Mouse (Mus musculus): ENCODE results near the gene Hemgn. TPM values are rescaled to one million over a fixed set of nuclear protein-coding genes. Genes with fewer than 3 reads are reported as not detected.

Gene Hemgn
- total RNA-seq (2021): not detected
- long read RNA-seq, experiment 1: 0 reads
- long read RNA-seq, experiment 2: 0 reads

GRCm38 (mm10) chr4:46413406-46413805, at the start of gene Hemgn:
Hemgn (minus strand) TSS chr4:46413506.
- intact Hi-C loops (cut with DNase I; ENCODE audit: low total_unique reads): no loop called here
- no peak for DNase-seq

DNA sequence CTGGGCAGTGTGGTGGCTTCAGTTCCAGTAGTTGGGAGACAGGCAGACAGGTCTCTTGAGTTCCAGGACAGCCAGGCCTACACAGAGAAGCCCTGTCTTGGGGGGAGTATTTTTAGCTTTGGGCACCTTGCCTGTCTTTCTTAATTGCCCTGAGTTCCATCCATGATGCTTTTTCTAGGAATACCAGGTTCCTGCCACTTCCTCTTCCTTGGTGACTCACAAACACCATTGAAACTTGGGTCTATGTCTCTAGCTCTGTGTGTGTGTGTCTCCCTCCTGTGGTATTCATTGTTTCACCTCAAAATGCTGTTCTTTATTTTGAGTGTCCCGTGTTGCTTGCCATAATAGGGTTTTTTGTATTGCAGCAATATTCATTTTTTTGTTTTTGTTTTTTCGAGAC, 45.1 kb upstream of the Hemgn start:
- no peak for DNase-seq
- intact Hi-C loops (cut with DNase I; ENCODE audit: low total_unique reads): no loop called here

DNA sequence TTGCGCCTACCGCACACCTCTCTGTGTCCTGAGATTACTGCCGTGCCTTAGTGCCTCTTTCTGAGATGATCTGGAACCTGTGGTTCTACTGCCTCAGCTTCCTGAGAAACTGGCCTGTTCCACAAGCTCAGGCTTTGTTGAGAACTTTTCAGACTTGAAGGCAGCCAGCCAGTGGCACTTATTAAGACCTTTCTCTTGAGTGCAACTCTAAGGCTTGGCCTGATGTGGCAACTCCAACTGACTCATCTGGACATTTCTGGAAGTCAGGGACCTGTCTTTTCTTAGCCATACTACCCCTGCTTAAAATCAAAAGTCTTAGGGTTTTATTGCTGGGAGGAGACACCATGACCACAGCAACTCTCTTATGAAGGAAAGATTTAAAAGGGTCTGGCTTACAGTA, 43.9 kb upstream of the Hemgn start:
- DNase-seq: no peak
- intact Hi-C loops (cut with DNase I; ENCODE audit: low total_unique reads): no loop called here

DNA sequence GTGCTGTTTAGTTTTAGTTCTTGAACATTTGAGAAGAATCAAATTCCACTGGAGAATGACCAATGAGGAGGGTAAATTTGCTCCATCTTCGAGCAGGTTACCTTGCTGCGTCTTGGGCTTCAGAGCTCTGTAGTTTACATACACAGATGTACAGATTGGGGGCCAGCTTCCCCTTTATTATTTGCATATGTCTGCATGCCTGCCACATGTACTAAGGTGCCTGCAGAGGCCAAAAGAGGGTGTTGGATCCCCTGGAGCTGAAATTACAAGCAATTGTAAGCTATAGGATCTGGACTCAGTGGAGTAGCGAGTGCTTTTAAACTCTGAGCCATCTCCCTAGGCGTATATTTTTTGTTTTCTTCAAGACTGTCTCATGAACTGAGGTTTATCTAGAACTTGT, 43.5 kb upstream of the Hemgn start:
- no peak for DNase-seq
- intact Hi-C loops (cut with DNase I; ENCODE audit: low total_unique reads): no loop called here

GRCm38 (mm10) chr4:46454097-46454864, 41.0 kb upstream of the Hemgn start:
- intact Hi-C loops (cut with DNase I; ENCODE audit: low total_unique reads): loop anchor here (5.0 kb wide), 1 partner anchor 67 kb away; the partner anchor contains the start of gene Trmo
- DNase-seq: no peak

- DNase-seq: no peak
- intact Hi-C loops (cut with DNase I; ENCODE audit: low total_unique reads): loop anchor here (5.0 kb wide), 1 partner anchor 66 kb away; the partner anchor contains the start of gene Trmo
These were observed 39.8 kb upstream of the Hemgn start for GRCm38 (mm10) chr4:46452855-46453719.

GRCm38 (mm10) chr4:46452481-46452850, 39.2 kb upstream of the Hemgn start:
- intact Hi-C loops (cut with DNase I; ENCODE audit: low total_unique reads): loop anchor here (5.0 kb wide), 1 partner anchor 65 kb away; the partner anchor contains the start of gene Trmo
- peak; percentile 51 for DNase-seq

- DNase-seq: peak; percentile 81
- intact Hi-C loops (cut with DNase I; ENCODE audit: low total_unique reads): loop anchor here (5.0 kb wide), 1 partner anchor 65 kb away; the partner anchor contains the start of gene Trmo
These were observed 38.6 kb upstream of the Hemgn start for GRCm38 (mm10) chr4:46451758-46452480.

DNA sequence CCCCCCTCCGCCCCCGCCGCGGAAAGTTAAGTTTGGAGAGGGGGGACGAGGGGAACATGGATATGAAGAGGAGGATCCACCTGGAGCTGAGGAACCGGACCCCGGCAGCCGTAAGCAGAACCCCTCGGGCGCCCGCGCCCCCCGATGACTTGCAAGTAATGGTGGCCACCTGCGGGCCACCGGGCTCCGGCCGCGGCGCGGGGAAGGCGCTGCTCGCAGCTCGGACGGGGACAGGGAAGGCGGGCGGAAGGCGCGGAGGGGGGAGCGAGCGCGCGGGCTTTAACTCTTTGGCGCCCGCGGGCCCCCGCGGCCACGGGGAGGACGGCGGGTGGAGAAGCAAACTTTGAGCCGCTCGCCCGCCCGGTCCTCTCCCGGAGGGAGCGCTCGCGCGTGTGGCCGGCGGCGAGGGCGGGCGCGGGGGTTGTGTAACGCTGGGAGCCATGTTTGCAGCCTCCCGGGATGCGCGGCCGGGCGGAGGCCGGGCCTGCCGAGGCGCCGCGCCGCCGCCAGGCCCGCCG, 38.0 kb upstream of the Hemgn start:
- intact Hi-C loops (cut with DNase I; ENCODE audit: low total_unique reads): loop anchor here (5.0 kb wide), 1 partner anchor 64 kb away; the partner anchor contains the start of gene Trmo
- DNase-seq: peak; percentile 75

DNA sequence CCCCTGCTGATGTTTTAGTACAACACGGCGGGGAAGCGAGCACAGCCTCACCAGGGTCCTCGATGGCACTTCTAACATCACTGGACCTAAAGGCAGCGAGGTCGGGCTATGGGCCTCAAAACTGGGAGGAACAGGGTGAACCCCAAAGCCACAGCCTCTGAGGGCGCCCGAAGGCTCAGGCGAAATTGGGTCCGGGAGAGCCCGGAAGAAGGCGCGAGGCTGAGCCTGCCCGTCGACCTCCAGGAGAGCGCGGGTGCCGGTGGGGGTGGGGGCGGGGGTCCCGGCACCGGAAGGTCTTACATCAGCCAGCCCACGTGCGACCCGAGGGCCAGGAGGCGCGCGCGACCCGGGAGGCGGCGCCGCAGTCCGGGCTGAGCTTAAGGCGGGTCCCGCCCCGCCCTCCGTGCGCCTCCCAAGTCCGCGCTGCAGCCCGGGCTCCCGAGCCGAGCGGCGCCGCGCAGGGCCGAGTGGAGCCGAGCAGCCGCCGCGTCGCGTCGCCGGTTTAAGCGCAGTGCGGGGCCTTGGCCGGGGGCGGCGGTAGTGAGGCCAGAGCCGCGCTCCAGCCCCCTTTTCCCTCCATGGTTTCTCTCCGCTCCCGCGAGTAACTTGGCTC, 37.3 kb upstream of the Hemgn start, which contains the start of gene Anp32b:
Anp32b (plus strand) TSS at position 384 of the 613 bp plus-strand sequence.
- intact Hi-C loops (cut with DNase I; ENCODE audit: low total_unique reads): loop anchor here (5.0 kb wide), 1 partner anchor 63 kb away; the partner anchor contains the start of gene Trmo
- peak; percentile 93 for DNase-seq

DNA sequence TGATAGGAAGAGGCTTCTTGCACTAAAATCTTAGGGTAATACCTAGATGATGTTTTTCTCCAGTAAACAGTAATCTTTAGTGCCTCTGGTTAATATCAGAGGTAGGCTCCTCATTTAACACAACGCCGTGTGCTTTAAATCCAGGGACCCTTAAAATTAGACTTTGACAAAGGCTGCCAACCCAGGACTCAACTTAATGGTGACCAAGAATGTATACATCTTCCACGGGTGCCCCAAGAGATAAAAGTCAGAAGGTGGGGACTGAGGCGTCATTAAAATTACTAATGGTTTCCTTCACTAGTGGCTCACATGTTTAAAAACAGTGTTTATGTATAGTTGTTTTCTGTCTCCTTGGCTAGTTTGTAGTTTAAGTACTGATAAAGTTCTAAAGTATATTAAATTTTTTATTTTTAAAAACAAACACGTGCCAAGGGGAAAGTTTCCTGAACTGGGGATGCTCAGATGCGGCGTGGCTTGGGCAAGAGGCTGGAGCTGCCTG, 36.8 kb upstream of the Hemgn start:
- DNase-seq: no peak
- intact Hi-C loops (cut with DNase I; ENCODE audit: low total_unique reads): loop anchor here (5.0 kb wide), 1 partner anchor 63 kb away; the partner anchor contains the start of gene Trmo

DNA sequence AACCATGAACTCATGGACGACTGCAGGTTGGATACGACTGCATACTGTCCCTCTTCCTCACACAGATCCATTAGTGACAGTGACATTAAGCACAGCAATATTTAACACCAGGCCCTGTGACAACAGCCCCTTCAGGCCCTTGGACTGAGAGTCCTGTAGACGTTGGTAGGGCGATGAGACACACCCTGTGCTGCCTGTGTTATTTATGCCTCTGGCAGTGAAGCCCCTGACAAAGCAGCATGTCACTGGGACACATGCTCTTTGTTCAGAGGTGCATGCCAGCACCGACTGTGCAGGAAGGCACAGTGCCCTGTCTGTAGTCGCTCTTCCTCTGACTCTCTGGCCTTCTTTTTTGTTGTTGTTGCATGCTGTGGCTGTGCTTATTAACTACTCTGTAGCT, 35.6 kb upstream of the Hemgn start:
- intact Hi-C loops (cut with DNase I; ENCODE audit: low total_unique reads): no loop called here
- DNase-seq: peak; percentile 19

GRCm38 (mm10) chr4:46447461-46447860, 34.2 kb upstream of the Hemgn start:
- no peak for DNase-seq
- intact Hi-C loops (cut with DNase I; ENCODE audit: low total_unique reads): no loop called here

GRCm38 (mm10) chr4:46445237-46445945, 32.1 kb upstream of the Hemgn start:
- intact Hi-C loops (cut with DNase I; ENCODE audit: low total_unique reads): no loop called here

DNA sequence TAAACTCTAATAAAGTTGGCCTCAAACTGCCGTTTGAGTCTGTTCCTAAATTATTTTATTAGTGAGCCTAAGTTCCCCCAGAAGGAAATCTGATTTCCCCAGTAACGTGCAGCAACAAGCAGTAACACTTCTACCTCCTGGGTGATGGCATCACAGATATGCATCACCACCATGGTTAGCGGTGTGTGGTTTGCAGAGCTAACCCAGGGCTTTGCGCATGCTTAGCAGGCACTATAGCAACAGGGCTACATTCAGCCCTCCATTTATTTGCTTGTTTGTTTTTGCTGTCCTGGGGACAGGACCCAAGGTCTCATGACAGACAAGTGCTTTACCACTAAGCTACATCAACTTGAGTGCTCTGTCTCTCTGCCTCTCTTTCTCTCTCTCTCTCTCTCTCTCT, 29.2 kb upstream of the Hemgn start:
- intact Hi-C loops (cut with DNase I; ENCODE audit: low total_unique reads): no loop called here
- no peak for DNase-seq

More at GRCm38 (mm10) chr4:46445237-46445945, 32.1 kb upstream of the Hemgn start:
- DNase-seq: peak; percentile 10

GRCm38 (mm10) chr4:46432339-46433036, 19.2 kb upstream of the Hemgn start:
- intact Hi-C loops (cut with DNase I; ENCODE audit: low total_unique reads): no loop called here
- no peak for DNase-seq

GRCm38 (mm10) chr4:46428903-46429499, 15.7 kb upstream of the Hemgn start:
- no peak for DNase-seq
- intact Hi-C loops (cut with DNase I; ENCODE audit: low total_unique reads): no loop called here

Measured in gastrocnemius, postnatal 14 days (tissue).